Mouse (Mus musculus): ENCODE data around the gene Slc7a11. TPM values are rescaled to one million over a fixed set of nuclear protein-coding genes. Genes with fewer than 3 reads are reported as not detected.

Gene Slc7a11
- total RNA-seq, 2 experiments from 2014 or later: 0.05 TPM; not detected in 1

GRCm38 (mm10) chr3:49913929-49914328 is 529.5 kb downstream of the Slc7a11 start:
- intact Hi-C loops (cut with DNase I): no loop called here
- DNase-seq (ENCODE audit: low spot score): no peak

- intact Hi-C loops (cut with DNase I): no loop called here
Measured at GRCm38 (mm10) chr3:49910922-49911321, 532.5 kb downstream of the Slc7a11 start.

GRCm38 (mm10) chr3:49908426-49909341 is 534.7 kb downstream of the Slc7a11 start:
- DNase-seq (ENCODE audit: low spot score): no peak
- intact Hi-C loops (cut with DNase I): no loop called here

More at GRCm38 (mm10) chr3:49910922-49911321, 532.5 kb downstream of the Slc7a11 start:
- DNase-seq (ENCODE audit: low spot score): no peak

GRCm38 (mm10) chr3:49893945-49894344 is 549.5 kb downstream of the Slc7a11 start:
- intact Hi-C loops (cut with DNase I): no loop called here
- no peak for DNase-seq (ENCODE audit: low spot score)

GRCm38 (mm10) chr3:49887359-49887758 is 556.1 kb downstream of the Slc7a11 start:
- intact Hi-C loops (cut with DNase I): no loop called here
- DNase-seq (ENCODE audit: low spot score): no peak

- intact Hi-C loops (cut with DNase I): no loop called here
- no peak for DNase-seq (ENCODE audit: low spot score)
Measured at GRCm38 (mm10) chr3:49886220-49886945, 557.0 kb downstream of the Slc7a11 start.

- DNase-seq (ENCODE audit: low spot score): no peak
- intact Hi-C loops (cut with DNase I): no loop called here
Measured at GRCm38 (mm10) chr3:49880496-49880895, 562.9 kb downstream of the Slc7a11 start.

GRCm38 (mm10) chr3:49870786-49871185 is 572.6 kb downstream of the Slc7a11 start:
- DNase-seq (ENCODE audit: low spot score): no peak
- intact Hi-C loops (cut with DNase I): no loop called here

GRCm38 (mm10) chr3:49867951-49868584 is 575.3 kb downstream of the Slc7a11 start:
- intact Hi-C loops (cut with DNase I): no loop called here
- DNase-seq (ENCODE audit: low spot score): no peak

GRCm38 (mm10) chr3:49867147-49867950 is 576.1 kb downstream of the Slc7a11 start:
- intact Hi-C loops (cut with DNase I): no loop called here
- DNase-seq (ENCODE audit: low spot score): no peak

- no peak for DNase-seq (ENCODE audit: low spot score)
- intact Hi-C loops (cut with DNase I): no loop called here
Measured at GRCm38 (mm10) chr3:49866061-49866515, 577.3 kb downstream of the Slc7a11 start.

- no peak for DNase-seq (ENCODE audit: low spot score)
- intact Hi-C loops (cut with DNase I): no loop called here
Measured at GRCm38 (mm10) chr3:49856797-49857196, 586.6 kb downstream of the Slc7a11 start.

- intact Hi-C loops (cut with DNase I): no loop called here
- no peak for DNase-seq (ENCODE audit: low spot score)
Measured at GRCm38 (mm10) chr3:49854277-49854676, 589.1 kb downstream of the Slc7a11 start.

- DNase-seq (ENCODE audit: low spot score): no peak
- intact Hi-C loops (cut with DNase I): no loop called here
Measured at GRCm38 (mm10) chr3:49842971-49843370, 600.4 kb downstream of the Slc7a11 start.

Data from heart, postnatal 25 days (tissue).